Mouse (Mus musculus): ENCODE measurements around the gene Dusp27. TPM values are rescaled to one million over a fixed set of nuclear protein-coding genes. Genes with fewer than 3 reads are reported as not detected.
"Not testable (repeated sequence)": the region's sequence is repeated elsewhere in the genome, so short reads cannot be mapped to it uniquely, and the experiment has no call there.

Dusp27 gene
- polyA plus RNA-seq, 1 experiment from 2014 or later, result 45.4 TPM

DNA sequence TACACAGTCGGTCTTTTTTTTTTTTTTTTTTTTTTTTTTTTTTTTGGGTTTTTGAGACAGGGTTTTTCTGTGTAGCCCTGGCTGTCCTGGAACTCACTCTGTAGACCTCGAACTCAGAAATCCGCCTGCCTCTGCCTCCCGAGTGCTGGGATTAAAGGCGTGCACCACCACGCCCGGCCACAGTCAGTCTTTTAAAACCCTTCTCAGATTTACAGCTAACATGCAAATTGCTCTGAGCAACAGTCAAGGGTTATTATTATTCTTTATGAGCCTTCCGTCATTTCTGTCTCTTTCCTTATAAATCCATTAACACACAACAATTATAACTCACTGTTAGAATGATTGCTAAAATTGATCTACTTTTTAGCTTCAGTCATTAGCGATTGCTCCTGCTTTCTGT, 14.1 kb upstream of the Dusp27 start:
- not testable (repeated sequence) for H3K27ac ChIP-seq (replicated peaks); H3K9ac ChIP-seq; H3K4me3 ChIP-seq; H3K4me2 ChIP-seq; H3K27me3 ChIP-seq (replicated peaks); ATAC-seq (ENCODE audit: extremely low read depth, insufficient number of reproducible peaks, low FRiP score, low TSS enrichment); H3K36me3 ChIP-seq; H3K9me3 ChIP-seq
- 81% methylated on average over 9 of the region's 9 CpGs for WGBS
- H3K4me1 ChIP-seq, result peaks cover 17% of the 10 kb centered on the region

DNA sequence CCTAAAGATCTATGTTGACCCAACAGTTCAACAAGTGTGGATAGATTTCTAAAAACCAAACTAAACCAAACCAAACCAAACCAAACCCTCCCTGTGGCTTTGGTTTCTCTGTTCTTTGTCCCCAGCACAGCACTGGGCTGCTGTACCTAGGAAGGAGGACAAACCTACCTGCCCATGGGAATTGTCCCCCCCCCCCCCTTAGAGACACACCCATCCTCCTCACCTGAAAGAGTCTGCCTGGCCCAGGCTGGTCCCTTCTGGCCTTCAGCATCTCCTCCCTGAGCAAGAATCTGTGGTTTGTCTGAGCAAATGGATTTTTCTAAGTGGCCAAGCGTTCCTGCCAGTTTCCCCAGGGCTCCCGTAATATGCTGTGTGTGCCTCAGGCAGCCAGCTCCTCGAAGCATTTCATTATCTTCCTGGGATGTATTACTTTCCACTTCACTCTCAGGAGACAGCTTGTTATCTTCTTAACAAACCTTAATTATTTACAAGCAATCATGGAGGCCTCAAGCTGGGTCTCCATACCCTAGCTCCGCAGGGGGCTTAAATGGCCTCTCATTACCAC, 12.0 kb upstream of the Dusp27 start:
- ATAC-seq (ENCODE audit: extremely low read depth, insufficient number of reproducible peaks, low FRiP score, low TSS enrichment), result no peak

DNA sequence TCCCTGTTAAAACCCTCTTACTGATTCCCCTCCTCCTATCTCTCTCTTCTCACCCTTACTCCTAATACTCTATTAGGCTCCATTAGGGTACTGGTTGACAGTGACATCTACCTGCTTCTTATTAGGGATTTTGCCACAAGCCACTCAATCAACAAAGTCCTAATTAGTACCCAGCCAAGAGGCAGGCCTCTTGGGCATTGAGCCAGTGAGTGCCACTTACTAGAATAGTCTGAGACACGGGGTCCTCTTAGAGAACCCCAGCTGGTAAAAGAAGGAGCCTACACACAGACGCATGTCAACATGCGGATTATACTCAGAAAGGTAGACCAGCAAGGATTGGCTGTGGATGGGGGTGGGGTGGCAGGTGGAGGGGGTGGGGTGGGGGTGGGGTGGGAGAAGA, 11.4 kb upstream of the Dusp27 start:
- no peak overlapping the region for H3K27ac ChIP-seq (replicated peaks)
- H3K36me3 ChIP-seq, result no peaks in the 10 kb centered on the region
- no peaks in the 10 kb centered on the region for H3K27me3 ChIP-seq (replicated peaks)
- no peak overlapping the region for H3K9ac ChIP-seq
- no peak overlapping the region for H3K4me2 ChIP-seq
- no peaks in the 10 kb centered on the region for H3K9me3 ChIP-seq
- ATAC-seq (ENCODE audit: extremely low read depth, insufficient number of reproducible peaks, low FRiP score, low TSS enrichment), result no peak
- WGBS, result 77% methylated on average over 3 of the region's 3 CpGs
- H3K4me3 ChIP-seq, result no peak overlapping the region
- peaks cover 21% of the 10 kb centered on the region for H3K4me1 ChIP-seq

More for the DNA sequence above, 12.0 kb upstream of the Dusp27 start:
- Histone ChIP-seq H3K27ac (replicated peaks) (no peak overlapping the region), H3K9ac (no peak overlapping the region), H3K4me2 (no peak overlapping the region), H3K36me3 (no peaks in the 10 kb centered on the region), H3K4me1 (peaks cover 20% of the 10 kb centered on the region), H3K4me3 (no peak overlapping the region), H3K27me3 (replicated peaks) (no peaks in the 10 kb centered on the region), H3K9me3 (no peaks in the 10 kb centered on the region)
- WGBS, result 62% methylated on average over 4 of the region's 4 CpGs

DNA sequence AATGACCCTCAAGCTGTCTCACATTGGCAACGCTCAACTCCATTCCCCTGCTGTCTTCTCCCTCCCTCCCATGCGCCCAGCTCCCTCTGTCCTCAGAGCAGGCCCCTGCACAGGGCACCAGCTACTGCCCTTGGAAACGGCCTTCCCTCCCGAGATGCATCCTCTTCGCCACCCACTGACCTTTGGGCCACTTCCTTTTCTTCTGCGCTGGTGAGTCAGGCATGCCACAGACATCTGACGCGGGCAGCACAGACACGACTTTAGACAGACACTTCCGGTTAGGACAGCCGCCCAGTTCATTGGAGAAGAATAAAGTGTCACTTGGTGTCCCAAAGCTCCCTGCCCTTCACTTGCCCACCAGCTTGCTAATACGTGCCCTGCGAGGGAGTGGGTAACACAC, 10.4 kb upstream of the Dusp27 start:
- 53% methylated on average over 13 of the region's 13 CpGs for WGBS
- Histone ChIP-seq H3K27ac (replicated peaks) (no peak overlapping the region), H3K9ac (peak overlapping the region; percentile 45; the same call in 1 of the 2 replicates), H3K27me3 (replicated peaks) (no peaks in the 10 kb centered on the region), H3K4me2 (0 out of 2 replicates have a peak overlapping the region, but pooled peaks have one; percentile 4), H3K36me3 (no peaks in the 10 kb centered on the region), H3K9me3 (no peaks in the 10 kb centered on the region), H3K4me3 (no peak overlapping the region), H3K4me1 (peaks cover 24% of the 10 kb centered on the region)
- no peak for ATAC-seq (ENCODE audit: extremely low read depth, insufficient number of reproducible peaks, low FRiP score, low TSS enrichment)

DNA sequence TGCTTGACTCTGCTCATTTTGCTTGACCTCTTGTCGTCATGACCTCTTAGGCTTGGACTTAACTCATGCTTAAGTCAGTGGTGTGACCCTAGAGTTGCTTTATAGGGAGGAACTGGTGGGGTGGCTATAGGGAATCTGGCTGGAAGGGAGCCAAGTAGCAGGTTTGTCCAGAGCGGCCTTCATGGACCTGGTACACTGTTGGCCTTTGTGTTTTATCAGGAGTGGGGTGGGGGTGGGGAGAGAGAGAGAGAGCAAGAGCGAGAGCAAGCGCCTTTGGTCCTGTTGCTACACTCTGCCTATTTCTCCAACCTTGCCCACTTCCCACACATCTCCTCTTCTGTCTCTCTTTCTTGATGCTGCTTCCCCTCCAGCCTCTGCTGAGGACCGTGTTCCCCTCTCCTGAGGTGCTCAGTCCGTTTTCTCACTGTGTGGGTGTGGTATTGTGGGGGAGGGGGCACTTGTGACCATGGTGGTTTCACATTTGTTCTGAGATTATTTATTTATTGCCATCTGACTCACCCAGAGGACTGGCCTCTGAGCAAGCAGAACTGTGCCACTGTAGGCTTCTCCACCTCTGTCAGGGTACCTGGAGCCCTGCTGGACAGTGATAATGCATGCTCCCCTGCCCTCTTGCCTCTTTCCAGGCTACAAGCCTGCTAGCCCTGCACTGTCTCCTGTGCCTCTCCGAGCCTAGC, 9.7 kb upstream of the Dusp27 start:
- ATAC-seq (ENCODE audit: extremely low read depth, insufficient number of reproducible peaks, low FRiP score, low TSS enrichment), result no peak
- WGBS, result 42% methylated on average over 7 of the region's 7 CpGs
- Histone ChIP-seq H3K27ac (replicated peaks) (peak overlapping the region; percentile 55; the same call in 1 of the 2 replicates), H3K4me2 (0 out of 2 replicates have a peak overlapping the region, but pooled peaks have one; percentile 4), H3K36me3 (no peaks in the 10 kb centered on the region), H3K4me3 (no peak overlapping the region), H3K4me1 (peaks cover 27% of the 10 kb centered on the region), H3K9ac (no peak overlapping the region), H3K9me3 (no peaks in the 10 kb centered on the region), H3K27me3 (replicated peaks) (no peaks in the 10 kb centered on the region)

DNA sequence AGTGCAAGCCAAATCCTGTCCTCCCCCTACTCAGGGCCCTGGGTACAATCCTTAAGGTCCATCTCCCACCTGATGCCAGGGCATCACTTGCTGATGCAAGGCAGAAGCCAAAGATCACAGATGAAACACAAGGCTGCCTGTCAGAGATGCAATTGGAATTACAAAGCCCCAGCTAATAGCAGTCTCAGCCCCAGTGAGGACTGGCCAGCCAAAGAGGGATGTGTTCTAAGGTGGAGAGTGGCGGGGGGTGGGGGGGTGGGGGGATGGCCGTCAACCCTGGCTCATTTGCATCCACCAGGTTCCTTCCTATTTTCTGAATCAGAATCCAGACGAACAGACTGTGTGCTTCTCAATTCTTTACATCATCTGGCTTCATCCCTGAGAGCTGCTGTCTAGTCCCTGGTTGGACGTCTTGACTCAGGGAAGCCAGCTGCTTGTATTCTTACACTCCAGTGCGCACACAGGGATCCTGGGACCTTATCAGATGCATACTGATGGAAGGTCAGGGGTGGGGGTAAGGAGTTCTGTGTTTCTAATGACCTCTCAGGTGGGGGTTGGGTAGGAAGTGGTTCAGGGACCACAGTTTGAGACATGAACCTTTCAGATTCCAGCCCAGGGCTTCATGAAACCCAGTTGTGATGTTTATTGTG, 7.5 kb upstream of the Dusp27 start:
- H3K4me1 ChIP-seq, result peaks cover 49% of the 10 kb centered on the region
- no peak overlapping the region for H3K27ac ChIP-seq (replicated peaks)

DNA sequence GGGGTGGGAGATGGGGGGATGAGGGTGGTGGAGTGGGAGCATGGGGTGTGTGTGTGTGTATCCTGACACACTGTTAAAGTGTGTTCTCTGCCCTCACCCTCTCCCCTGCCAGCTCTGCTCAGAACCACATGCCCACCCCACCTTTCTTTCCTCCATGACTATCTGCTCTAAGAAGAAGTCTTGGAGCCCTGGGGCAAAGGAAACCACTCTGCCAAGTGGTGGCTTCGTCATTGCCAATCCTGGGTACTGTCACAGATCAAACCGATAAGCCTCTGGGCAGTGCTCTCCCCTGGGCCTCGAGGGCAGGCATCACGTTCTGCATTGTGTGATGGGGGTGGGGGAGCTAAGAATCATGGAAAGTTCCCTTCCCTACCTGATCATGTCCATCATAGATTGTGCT, 4.6 kb upstream of the Dusp27 start:
- no peak overlapping the region for H3K4me3 ChIP-seq
- 31% methylated on average over 4 of the region's 4 CpGs for WGBS
- no peaks in the 10 kb centered on the region for H3K36me3 ChIP-seq
- no peak overlapping the region; the same call in 1 of the 2 replicates for H3K9ac ChIP-seq
- H3K27ac ChIP-seq (replicated peaks), result no peak overlapping the region; the same call in 1 of the 2 replicates
- no peak for ATAC-seq (ENCODE audit: extremely low read depth, insufficient number of reproducible peaks, low FRiP score, low TSS enrichment)
- peaks cover 55% of the 10 kb centered on the region for H3K4me1 ChIP-seq
- H3K9me3 ChIP-seq, result no peaks in the 10 kb centered on the region
- H3K4me2 ChIP-seq, result no peak overlapping the region
- H3K27me3 ChIP-seq (replicated peaks), result no peaks in the 10 kb centered on the region

More for the DNA sequence above, 7.5 kb upstream of the Dusp27 start:
- Histone ChIP-seq H3K4me2 (no peak overlapping the region), H3K9me3 (no peaks in the 10 kb centered on the region), H3K4me3 (no peak overlapping the region), H3K36me3 (no peaks in the 10 kb centered on the region), H3K9ac (no peak overlapping the region), H3K27me3 (replicated peaks) (no peaks in the 10 kb centered on the region)
- ATAC-seq (ENCODE audit: extremely low read depth, insufficient number of reproducible peaks, low FRiP score, low TSS enrichment), result no peak
- 43% methylated on average over 5 of the region's 5 CpGs for WGBS

DNA sequence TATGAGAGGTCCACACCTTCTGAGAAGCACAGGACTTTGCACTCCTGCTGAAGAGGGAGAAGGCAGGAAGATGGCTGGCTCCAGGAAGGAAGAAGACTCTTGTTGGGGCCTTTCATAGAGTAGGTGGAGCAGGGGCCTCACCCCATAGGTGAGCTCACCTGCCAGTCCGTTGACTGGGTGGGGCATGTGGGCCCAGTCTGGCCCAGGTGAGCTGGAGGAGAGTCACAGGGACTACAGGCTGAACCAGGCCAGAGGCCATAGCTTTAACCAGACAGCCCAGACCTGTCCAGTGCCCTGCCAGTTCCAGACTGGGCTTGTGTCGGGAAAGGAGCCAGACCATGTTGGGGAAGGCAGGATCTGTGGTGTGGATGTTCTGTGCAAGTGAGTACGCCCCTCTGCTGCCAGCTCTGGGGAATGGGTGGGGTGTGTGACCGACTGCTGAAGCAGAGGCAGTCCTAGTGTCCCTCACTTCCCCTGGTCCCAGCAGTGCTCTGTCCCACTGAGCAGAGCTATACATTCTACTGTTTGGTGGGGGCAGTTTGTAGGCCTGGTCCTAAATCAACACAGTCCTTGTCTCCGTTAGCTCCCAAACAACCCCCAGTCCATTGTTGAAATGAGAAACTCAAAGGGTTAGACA, 2.6 kb upstream of the Dusp27 start, which contains the start of gene Gpa33:
Gpa33 (plus strand) TSS at position 15 of the 637 bp plus-strand sequence.
- peak within 1 kb of the TSS; percentile 51; the same call in 1 of the 2 replicates for H3K9ac ChIP-seq
- no peaks in the 10 kb centered on the region for H3K9me3 ChIP-seq
- H3K4me1 ChIP-seq, result peaks cover 65% of the 10 kb centered on the region
- H3K27me3 ChIP-seq (replicated peaks), result no peaks in the 10 kb centered on the region
- H3K4me2 ChIP-seq, result no peak within 1 kb of the TSS
- no peak within 1 kb of the TSS for H3K4me3 ChIP-seq
- WGBS, result 61% methylated on average over 5 of the region's 5 CpGs
- peaks cover 6% of the 10 kb centered on the region for H3K36me3 ChIP-seq
- peak within 1 kb of the TSS; percentile 98 for H3K27ac ChIP-seq (replicated peaks)
- no peak for ATAC-seq (ENCODE audit: extremely low read depth, insufficient number of reproducible peaks, low FRiP score, low TSS enrichment)

DNA sequence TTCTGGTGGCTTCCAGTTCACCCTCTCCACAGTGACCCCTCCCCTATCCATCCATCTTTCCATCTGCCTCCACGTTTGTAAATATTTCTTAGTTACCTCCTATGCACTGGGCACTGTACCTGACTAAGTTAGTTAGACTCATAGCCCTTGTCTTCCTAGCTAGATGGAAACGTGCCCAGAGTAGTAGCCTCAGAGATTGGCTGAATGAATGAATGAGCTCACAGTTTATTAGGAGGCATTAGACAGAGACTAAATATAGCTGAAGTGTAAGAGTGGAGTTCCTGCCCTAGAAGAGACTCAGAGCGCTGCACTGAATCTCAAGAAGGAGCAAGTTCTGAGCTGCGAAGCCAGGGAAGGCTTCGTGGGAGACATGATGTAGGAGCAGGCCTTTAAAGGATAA, 829 bp upstream of the Dusp27 start:
- Histone ChIP-seq H3K27ac (replicated peaks) (peak overlapping the region; percentile 98), H3K9ac (no peak overlapping the region), H3K4me1 (peaks cover 71% of the 10 kb centered on the region), H3K27me3 (replicated peaks) (no peaks in the 10 kb centered on the region), H3K4me3 (no peak overlapping the region), H3K36me3 (peaks cover 22% of the 10 kb centered on the region), H3K4me2 (peak overlapping the region; percentile 70), H3K9me3 (no peaks in the 10 kb centered on the region)
- ATAC-seq (ENCODE audit: extremely low read depth, insufficient number of reproducible peaks, low FRiP score, low TSS enrichment), result no peak
- WGBS, result 62% methylated on average over 5 of the region's 5 CpGs

DNA sequence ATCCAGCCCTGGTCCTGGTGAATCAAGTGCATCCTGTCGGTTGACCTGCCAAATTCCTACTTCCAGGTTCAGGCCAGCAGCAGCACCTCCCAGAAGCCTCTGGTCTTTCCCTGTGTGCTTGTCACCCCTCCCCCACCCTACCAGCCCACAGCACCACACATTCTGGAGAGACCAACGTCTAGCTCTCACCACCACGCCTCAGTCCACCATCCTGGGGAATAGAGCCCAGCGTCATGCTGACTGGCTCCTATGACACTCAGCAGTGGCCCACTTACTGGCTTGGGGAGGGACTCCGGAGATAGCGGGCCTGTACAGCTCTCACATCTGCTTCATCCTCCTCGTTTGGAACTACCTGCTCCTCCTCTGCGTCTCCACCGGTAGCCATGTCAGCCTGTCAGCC, 927 bp downstream of the Dusp27 start:
- Histone ChIP-seq H3K4me3 (peak overlapping the region; percentile 60), H3K27me3 (replicated peaks) (no peaks in the 10 kb centered on the region), H3K27ac (replicated peaks) (peak overlapping the region; percentile 98), H3K4me2 (peak overlapping the region; percentile 70), H3K36me3 (peaks cover 31% of the 10 kb centered on the region), H3K4me1 (peaks cover 66% of the 10 kb centered on the region), H3K9me3 (peaks cover 4% of the 10 kb centered on the region; the same call in 1 of the 2 replicates), H3K9ac (peak overlapping the region; percentile 86)
- 17% methylated on average over 9 of the region's 9 CpGs for WGBS
- ATAC-seq (ENCODE audit: extremely low read depth, insufficient number of reproducible peaks, low FRiP score, low TSS enrichment), result 0 out of 2 replicates have a peak, but pooled peaks have one; percentile 26

DNA sequence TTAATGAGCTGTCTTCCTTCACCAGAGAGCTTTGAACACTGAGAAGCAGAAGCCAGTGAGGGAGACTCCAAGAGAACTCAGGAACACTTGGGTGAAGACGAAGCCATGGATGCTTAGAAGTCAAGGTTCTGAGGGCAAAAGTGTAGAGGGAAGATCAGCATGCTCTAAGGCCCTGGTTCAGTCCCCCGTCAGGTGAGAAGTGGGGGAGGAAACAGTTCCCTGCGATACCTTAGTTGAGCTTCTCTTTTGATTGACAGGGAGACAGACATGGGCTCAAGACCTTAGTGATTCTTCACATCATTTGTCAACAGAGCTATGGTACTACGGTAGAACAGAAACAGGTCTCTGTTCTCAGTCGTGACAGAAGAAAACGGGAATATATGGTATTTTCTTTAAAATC, 1.4 kb downstream of the Dusp27 start:
- Histone ChIP-seq H3K27ac (replicated peaks) (peak overlapping the region; percentile 98), H3K27me3 (replicated peaks) (no peaks in the 10 kb centered on the region), H3K4me2 (peak overlapping the region; percentile 70), H3K4me1 (peaks cover 63% of the 10 kb centered on the region), H3K4me3 (peak overlapping the region; percentile 60), H3K9ac (peak overlapping the region; percentile 86), H3K9me3 (peaks cover 4% of the 10 kb centered on the region; the same call in 1 of the 2 replicates), H3K36me3 (peaks cover 36% of the 10 kb centered on the region)
- 68% methylated on average over 6 of the region's 6 CpGs for WGBS
- no peak for ATAC-seq (ENCODE audit: extremely low read depth, insufficient number of reproducible peaks, low FRiP score, low TSS enrichment)

Measured in heart, embryonic 13.5 days (tissue).